Comparison of ENCODE assay signal across 25 mouse cellular contexts in genomic region chr2:65685151-65685550, GRCm38 (mm10).
A peak's percentile ranks its signal among the peaks of the same experiment; 100 is the strongest.
DNase-seq lines count a peak whose midpoint lies in the region; TF ChIP-seq lines count a peak whose summit lies in the region.
"Had no signal": no experiment of that assay in that cellular context is flagged by ENCODE, and none has a peak within 500 bp of the region (broad histone marks: within the 10 kb centered on the region; RNA-seq: fewer than 3 reads in every experiment).

No protein-coding gene starts in this region.

- peak; percentile 46 for DNase-seq in cerebellum, adult 11-12 months
- no peak for DNase-seq in cerebellum, postnatal 4 days (ENCODE audit: low spot score in 2 of 2)
- DNase-seq in frontal cortex, adult 2 months (ENCODE audit: extremely low spot score in 1 of 2, low spot score in 1 of 2): peak; percentile 56 to 66
- no peak for DNase-seq in frontal cortex, postnatal 25 days (ENCODE audit: low spot score in 2 of 2)
- no peak for DNase-seq in left cerebral cortex, adult 2 months (ENCODE audit: extremely low spot score in 1 of 2, low spot score in 2 of 2)
- DNase-seq in left cerebral cortex, postnatal 4 days: no peak
- DNase-seq in kidney, adult 11 months: no peak
- DNase-seq: adrenal gland, adult 8-10 months; heart, adult 2 months; heart, postnatal 4 days; kidney, postnatal 14 days; liver, embryonic 13.5 days; lung, adult 18-20 months; lung, postnatal 4 days; right cerebral cortex, postnatal 25 days; thymus, postnatal 14 days had no signal

- intact Hi-C loops in left cerebral cortex, adult 2 months (cut with DNase I): no loop called here
- intact Hi-C loops in left cerebral cortex, postnatal 4 days (cut with DNase I): no loop called here

- peak overlapping the region; percentile 30 for H3K27ac ChIP-seq in left cerebral cortex, adult 2 months
- H3K27ac ChIP-seq: forebrain, embryonic 12.5 days; heart, adult 2 months; hindbrain, embryonic 13.5 days; limb, embryonic 10.5 days; limb, embryonic 15.5 days; liver, embryonic 13.5 days; midbrain, embryonic 13.5 days; stomach, embryonic 15.5 days had no signal

- no peak for TF ChIP-seq CTCF in left cerebral cortex, adult 2 months (IDR thresholded peaks at IDR 0.05)

- no peak overlapping the region for H3K4me3 ChIP-seq in left cerebral cortex, adult 2 months
- H3K4me3 ChIP-seq: erythroblast, embryonic 14.5 days; forebrain, embryonic 12.5 days; heart, adult 2 months; heart, embryonic 12.5 days; hindbrain, embryonic 13.5 days; limb, embryonic 10.5 days; limb, embryonic 15.5 days; liver, embryonic 13.5 days; megakaryocyte, embryonic 14.5 days; midbrain, embryonic 13.5 days; stomach, embryonic 15.5 days had no signal

Comparison
In these comparisons a context has a peak if more than half of its experiments do, and no peak if none do; other contexts are left out.
1. DNase-seq: peak in cerebellum, adult 11-12 months (single experiment) and frontal cortex, adult 2 months (2 of 2); none in cerebellum, postnatal 4 days (0 of 2), frontal cortex, postnatal 25 days (0 of 2), left cerebral cortex, adult 2 months (0 of 2), left cerebral cortex, postnatal 4 days (single experiment) and kidney, adult 11 months (single experiment).